8 mouse cellular contexts compared by ENCODE assay signal in the genomic region with DNA sequence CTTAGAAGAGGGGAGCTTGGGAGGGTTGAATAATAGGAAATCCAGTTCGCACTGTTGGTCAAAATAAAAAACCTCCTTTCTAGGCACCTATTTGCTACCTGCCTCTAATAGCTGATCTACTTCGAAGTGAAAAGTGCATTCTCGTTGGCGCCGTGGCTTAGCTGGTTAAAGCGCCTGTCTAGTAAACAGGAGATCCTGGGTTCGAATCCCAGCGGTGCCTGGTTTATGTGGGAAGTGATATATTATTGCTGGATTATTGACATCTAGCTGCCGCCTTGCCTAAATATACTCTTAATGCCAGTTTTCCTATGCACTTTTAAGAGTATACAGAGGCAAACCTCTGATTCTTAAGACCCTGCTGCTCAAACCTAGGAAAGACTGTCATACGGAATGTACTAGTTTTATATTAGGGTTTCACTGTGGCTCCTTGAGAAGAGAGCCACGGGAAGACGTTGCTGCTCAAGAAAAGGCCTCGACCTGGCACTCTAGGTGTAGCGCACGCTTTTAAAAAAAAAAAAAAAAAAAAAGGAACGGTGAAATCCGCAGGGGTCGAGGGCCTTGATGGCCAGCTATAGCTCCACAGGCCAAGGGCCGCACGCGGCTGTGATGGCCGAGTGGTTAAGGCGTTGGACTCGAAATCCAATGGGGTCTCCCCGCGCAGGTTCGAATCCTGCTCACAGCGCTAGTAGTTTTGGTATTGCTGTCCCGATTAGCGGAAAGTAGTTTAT. TPM values are rescaled to one million over a fixed set of nuclear protein-coding genes. Genes with fewer than 3 reads are reported as not detected.
A peak's percentile ranks its signal among the peaks of the same experiment; 100 is the strongest.
DNase-seq lines count a peak whose midpoint lies in the region; ATAC-seq and TF ChIP-seq lines count a peak whose summit lies in the region.

No protein-coding gene starts in this region.

- H3K79me2 ChIP-seq in myocyte (ENCODE audit: control insufficient read depth, insufficient read depth) = no peaks in the 10 kb centered on the region

- DNase-seq in 3T3-L1 (ENCODE audit: low read depth, low spot score) = peak; percentile 83
- DNase-seq in adrenal gland, postnatal 25 days = peak; percentile 95
- DNase-seq in embryonic facial prominence, embryonic 14.5 days (ENCODE audit: low spot score) = peak; percentile 92
- peak; percentile 78 to 92 for DNase-seq in heart, adult 9 months (ENCODE audit: low spot score in 2 of 2)
- peak; percentile 94 for DNase-seq in kidney, adult 9 months
- DNase-seq in liver, embryonic 11.5 days (ENCODE audit: low spot score) = peak; percentile 98
- peak; percentile 93 to 99 for DNase-seq in spleen, postnatal 4 days (ENCODE audit: low spot score in 2 of 2)

- ATAC-seq in embryonic facial prominence, embryonic 14.5 days (ENCODE audit: low read depth) = peak; percentile 84
- peak; percentile 78 for ATAC-seq in liver, embryonic 11.5 days (replicated peaks; ENCODE audit: low FRiP score)

- H3K36me3 ChIP-seq in embryonic facial prominence, embryonic 14.5 days (ENCODE audit: control insufficient read depth, insufficient read depth, low read length) = peaks cover 43% of the 10 kb centered on the region
- H3K36me3 ChIP-seq in liver, embryonic 11.5 days (ENCODE audit: control insufficient read depth, insufficient read depth, low read length) = peaks cover 22% of the 10 kb centered on the region
- H3K36me3 ChIP-seq in myocyte (ENCODE audit: control insufficient read depth, insufficient read depth) = peaks cover 8% of the 10 kb centered on the region

- peak overlapping the region; percentile 35; the same call in 1 of the 2 replicates for H3K27ac ChIP-seq in embryonic facial prominence, embryonic 14.5 days (replicated peaks; ENCODE audit: low read depth, low read length)
- H3K27ac ChIP-seq in liver, embryonic 11.5 days (ENCODE audit: low read depth, low read length) = peak overlapping the region; percentile 43

- peak overlapping the region; percentile 47 for H3K4me3 ChIP-seq in embryonic facial prominence, embryonic 14.5 days (ENCODE audit: low read depth, low read length)
- peak overlapping the region; percentile 61 for H3K4me3 ChIP-seq in liver, embryonic 11.5 days (ENCODE audit: low read depth, low read length)
- peak overlapping the region; percentile 24 for H3K4me3 ChIP-seq in myocyte

- H3K9me3 ChIP-seq in embryonic facial prominence, embryonic 14.5 days (ENCODE audit: control insufficient read depth, low read length) = no peaks in the 10 kb centered on the region
- H3K9me3 ChIP-seq in liver, embryonic 11.5 days (ENCODE audit: control insufficient read depth, low read length) = no peaks in the 10 kb centered on the region

- H3K4me2 ChIP-seq in embryonic facial prominence, embryonic 14.5 days (ENCODE audit: low read depth, low read length) = peak overlapping the region; percentile 54
- peak overlapping the region; percentile 82 for H3K4me2 ChIP-seq in liver, embryonic 11.5 days
- peak overlapping the region; percentile 69 for H3K4me2 ChIP-seq in myocyte (ENCODE audit: low read depth)

- 2% methylated on average over 30 of the region's 30 CpGs for WGBS in embryonic facial prominence, embryonic 14.5 days
- under 1% methylated on average over 30 of the region's 30 CpGs for WGBS in liver, embryonic 11.5 days

- peaks cover 10% of the 10 kb centered on the region; the same call in 1 of the 2 replicates for H3K4me1 ChIP-seq in embryonic facial prominence, embryonic 14.5 days (ENCODE audit: control insufficient read depth, insufficient read depth, low read length)
- peaks cover 14% of the 10 kb centered on the region for H3K4me1 ChIP-seq in liver, embryonic 11.5 days (replicated peaks; ENCODE audit: control insufficient read depth, insufficient read depth, low read length)

- peak overlapping the region; percentile 61 for H3K9ac ChIP-seq in embryonic facial prominence, embryonic 14.5 days (ENCODE audit: low read depth, low read length)
- peak overlapping the region; percentile 62 for H3K9ac ChIP-seq in liver, embryonic 11.5 days (ENCODE audit: low read depth, low read length)

- no peak overlapping the region for H3ac ChIP-seq in myocyte (ENCODE audit: control insufficient read depth, insufficient read length)

- H3K27me3 ChIP-seq in embryonic facial prominence, embryonic 14.5 days (replicated peaks; ENCODE audit: control insufficient read depth, insufficient read depth, low read length) = no peaks in the 10 kb centered on the region
- H3K27me3 ChIP-seq in liver, embryonic 11.5 days (replicated peaks; ENCODE audit: control insufficient read depth, insufficient read depth, low read length) = no peaks in the 10 kb centered on the region
- H3K27me3 ChIP-seq in myocyte (ENCODE audit: control insufficient read depth, insufficient read depth, insufficient read length) = no peaks in the 10 kb centered on the region

- peak; percentile 23 for TF ChIP-seq POLR2A in myocyte (IDR thresholded peaks at IDR 0.05; ENCODE audit: insufficient read length, low read depth)

TF ChIP-seq in myocyte, 11 proteins besides CTCF, POLR2A, EP300 and RAD21:
- TF ChIP-seq MYOD1 (IDR thresholded peaks at IDR 0.05; ENCODE audit: control insufficient read depth in 1 of 3, insufficient read length in 2 of 3, low read depth in 2 of 3) = no peak
- peak; percentile 67 for TF ChIP-seq POLR2AphosphoS2 (IDR thresholded peaks at IDR 0.05; ENCODE audit: insufficient read length, low read depth)
- TF ChIP-seq E2F4 (IDR thresholded peaks at IDR 0.05; ENCODE audit: insufficient read depth) = peak; percentile 10

RNA-seq across cellular contexts. Expression of a gene that starts 9.7 kb away (rescaled TPM):
- not detected in 2 replicates for total RNA-seq in adrenal gland, postnatal 25 days (2021)
- polyA plus RNA-seq in embryonic facial prominence, embryonic 14.5 days (2014; fragmentation: Nextera tagmentation; extraction: Ambion mirVana) = 0.21 and 0.45 TPM in 2 replicates
- 0.55 and 0.59 TPM in 2 replicates for polyA plus RNA-seq in liver, embryonic 11.5 days (2014; fragmentation: Nextera tagmentation; extraction: Ambion mirVana)
- 0.28 TPM for polyA plus RNA-seq in myocyte (2012; fragmentation: generic; extraction: Trizol)

RNA-seq across cellular contexts. Expression of a gene that starts 11.9 kb away (rescaled TPM):
- 1.2 and 1.6 TPM in 2 replicates for total RNA-seq in adrenal gland, postnatal 25 days (2021)
- 0.14 and 0.63 TPM in 2 replicates for polyA plus RNA-seq in embryonic facial prominence, embryonic 14.5 days (2014; fragmentation: Nextera tagmentation; extraction: Ambion mirVana)
- polyA plus RNA-seq in liver, embryonic 11.5 days (2014; fragmentation: Nextera tagmentation; extraction: Ambion mirVana) = 0.10 and 0.22 TPM in 2 replicates
- polyA plus RNA-seq in myocyte (2012; fragmentation: generic; extraction: Trizol) = 0.78 TPM

RNA-seq across cellular contexts. Expression of a gene that starts 15.2 kb away (rescaled TPM):
- total RNA-seq in adrenal gland, postnatal 25 days (2021) = 0.64 and 2.8 TPM in 2 replicates
- polyA plus RNA-seq in embryonic facial prominence, embryonic 14.5 days (2014; fragmentation: Nextera tagmentation; extraction: Ambion mirVana) = 0.39 and 1.9 TPM in 2 replicates
- polyA plus RNA-seq in liver, embryonic 11.5 days (2014; fragmentation: Nextera tagmentation; extraction: Ambion mirVana) = 0.48 TPM in 1 of 2 replicates, not detected in the other
- 0.01 TPM for polyA plus RNA-seq in myocyte (2012; fragmentation: generic; extraction: Trizol)

RNA-seq across cellular contexts. Expression of a gene that starts 15.5 kb away (rescaled TPM):
- total RNA-seq in adrenal gland, postnatal 25 days (2021) = 66.5 and 84.7 TPM in 2 replicates
- 21.5 and 28.2 TPM in 2 replicates for polyA plus RNA-seq in embryonic facial prominence, embryonic 14.5 days (2014; fragmentation: Nextera tagmentation; extraction: Ambion mirVana)
- polyA plus RNA-seq in liver, embryonic 11.5 days (2014; fragmentation: Nextera tagmentation; extraction: Ambion mirVana) = 6.2 and 6.6 TPM in 2 replicates
- polyA plus RNA-seq in myocyte (2012; fragmentation: generic; extraction: Trizol) = 8.9 TPM

RNA-seq across cellular contexts. Expression of a gene that starts 22.2 kb away (rescaled TPM):
- 143 and 163 TPM in 2 replicates for total RNA-seq in adrenal gland, postnatal 25 days (2021)
- 89.1 and 97.0 TPM in 2 replicates for polyA plus RNA-seq in embryonic facial prominence, embryonic 14.5 days (2014; fragmentation: Nextera tagmentation; extraction: Ambion mirVana)
- polyA plus RNA-seq in liver, embryonic 11.5 days (2014; fragmentation: Nextera tagmentation; extraction: Ambion mirVana) = 47.2 and 56.0 TPM in 2 replicates
- polyA plus RNA-seq in myocyte (2012; fragmentation: generic; extraction: Trizol) = 51.8 TPM

Comparison
In these comparisons a context has a peak if more than half of its experiments do, and no peak if none do; other contexts are left out.
1. Peak in every context shown above with its lines: DNase-seq, ATAC-seq, H3K4me3 ChIP-seq and H3K27ac ChIP-seq.